Mouse (Mus musculus) T-helper 2 cell (primary cell): ENCODE measurements around the gene Wdr20.
"Not testable (repeated sequence)": the region's sequence is repeated elsewhere in the genome, so short reads cannot be mapped to it uniquely, and the experiment has no call there.

Source experiments
- in situ Hi-C: fragments of 300-600 bp; cut with MboI, MseI; formaldehyde crosslinking; loops from one replicate; pipeline ENCODE4 v1.15.1; 2025; ENCODE audit warnings: high pct_unique_total_duplicates

Gene Wdr20

DNA sequence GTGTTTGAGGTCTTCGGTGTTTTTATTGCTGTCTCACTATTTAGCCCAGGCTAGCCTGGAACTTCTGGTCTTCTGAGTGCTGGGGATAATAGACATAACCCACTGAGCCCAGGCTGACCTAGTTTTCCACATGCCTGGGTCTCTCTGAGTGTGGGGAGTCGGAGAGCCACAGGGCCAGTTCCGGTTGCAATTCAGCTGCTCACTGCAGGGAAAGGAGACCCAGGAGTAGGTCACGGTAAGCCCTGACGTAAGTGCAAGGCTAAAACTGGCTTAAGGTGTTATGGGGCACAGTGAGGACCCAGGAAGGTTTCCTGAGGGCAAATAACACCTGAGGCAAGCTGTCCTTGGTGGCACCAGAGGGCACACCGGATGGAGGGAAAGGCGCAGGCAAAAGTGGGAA is 30.3 kb upstream of the Wdr20 start:
- in situ Hi-C loops = loop anchor here (10.0 kb wide), 1 partner anchor 127 kb away; no protein-coding TSS in a partner anchor

DNA sequence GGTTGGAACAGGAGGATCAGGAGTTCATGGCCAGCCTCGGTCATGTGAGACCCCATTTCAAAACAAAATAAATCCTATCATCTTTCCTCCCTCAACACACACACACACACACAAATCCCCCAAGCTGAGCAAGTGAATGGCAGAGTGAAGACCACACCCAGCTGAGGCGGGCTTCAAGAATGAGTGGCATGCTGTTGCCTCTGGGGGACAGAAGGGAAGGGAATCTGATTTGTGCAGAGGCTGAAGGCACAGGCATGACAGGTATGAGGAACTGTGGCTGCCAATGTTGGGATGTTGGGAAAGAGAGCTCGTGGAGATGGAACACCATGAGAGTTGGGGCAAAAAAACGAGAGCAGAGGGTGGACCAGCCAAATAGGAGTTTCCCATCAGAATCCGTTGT is 26.5 kb upstream of the Wdr20 start:
- in situ Hi-C loops = no loop called here

DNA sequence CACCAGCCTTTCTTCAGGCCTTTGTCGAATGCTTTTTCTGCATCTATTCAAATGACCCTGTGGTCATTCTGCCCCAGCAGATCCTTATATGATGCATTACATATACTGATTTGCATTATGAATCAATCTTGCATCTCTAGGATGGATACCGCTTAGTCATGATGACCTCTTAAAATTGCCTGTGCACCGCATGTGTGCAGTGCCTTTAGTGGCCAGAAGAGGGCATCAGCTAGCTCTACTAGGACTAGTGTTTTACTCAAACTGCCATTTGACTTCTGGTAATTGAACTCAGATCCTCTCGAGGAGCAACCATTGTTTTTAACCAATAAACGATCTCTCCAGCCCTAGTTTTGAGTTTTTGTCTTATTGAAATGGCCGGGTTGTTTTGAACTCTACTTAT is 24.0 kb upstream of the Wdr20 start:
- in situ Hi-C loops = no loop called here

DNA sequence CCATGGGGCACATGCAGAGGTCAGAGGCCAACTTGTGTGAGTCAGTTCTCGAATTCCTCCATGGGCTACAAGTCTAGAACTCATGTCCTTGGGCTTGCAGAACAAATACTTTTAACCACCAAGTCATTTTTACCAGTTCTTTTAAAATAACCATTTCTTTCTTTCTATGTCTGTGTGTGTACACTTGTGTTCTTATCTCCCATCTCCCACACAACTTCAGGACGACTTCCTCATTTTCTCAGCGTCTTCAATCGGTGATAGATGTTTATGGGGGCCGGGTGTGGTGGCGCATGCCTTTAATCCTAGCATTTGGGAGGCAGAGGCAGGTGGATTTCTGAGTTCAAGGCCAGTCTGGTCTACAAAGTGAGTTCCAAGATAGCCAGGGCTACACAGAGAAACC is 23.5 kb upstream of the Wdr20 start:
- in situ Hi-C loops = no loop called here

DNA sequence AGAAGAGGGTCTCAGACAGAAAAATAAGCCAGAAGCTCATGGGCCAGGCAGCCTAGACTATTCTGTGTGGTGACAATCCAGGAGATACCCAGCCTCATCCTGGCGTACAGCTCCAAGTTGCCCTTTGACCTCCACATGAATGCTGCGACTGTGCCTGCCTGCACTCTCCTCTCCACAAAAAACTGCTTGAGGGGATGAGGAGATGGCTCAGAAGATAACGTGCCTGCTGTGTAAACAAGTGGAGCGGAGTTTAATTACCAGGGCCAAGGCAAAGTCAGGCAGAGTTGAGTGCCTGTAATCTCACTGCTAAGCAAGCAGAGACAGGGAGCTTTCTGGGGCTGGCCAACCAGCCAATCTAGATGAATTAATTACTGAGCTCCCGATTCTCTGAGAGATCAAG is 21.7 kb upstream of the Wdr20 start:
- in situ Hi-C loops = no loop called here

DNA sequence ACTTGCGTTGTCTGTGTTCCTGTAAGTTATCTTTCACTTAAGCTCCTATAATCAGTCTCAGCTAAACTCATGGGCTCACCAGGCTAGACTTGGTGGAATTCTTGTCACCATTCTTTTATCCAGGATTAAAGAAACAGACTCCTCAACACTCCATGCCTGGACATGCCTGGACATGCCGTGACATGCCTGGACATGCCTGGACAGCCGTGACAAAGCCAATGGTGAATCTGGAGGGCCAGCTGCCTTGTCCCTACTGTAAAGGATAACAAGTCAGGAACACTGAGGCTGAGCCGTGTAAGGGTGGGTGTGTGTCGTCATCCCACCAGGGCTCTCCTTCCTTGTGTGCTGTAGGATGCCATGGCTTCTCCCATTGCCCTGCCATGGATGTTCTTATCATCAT is 12.7 kb upstream of the Wdr20 start:
- in situ Hi-C loops = no loop called here

DNA sequence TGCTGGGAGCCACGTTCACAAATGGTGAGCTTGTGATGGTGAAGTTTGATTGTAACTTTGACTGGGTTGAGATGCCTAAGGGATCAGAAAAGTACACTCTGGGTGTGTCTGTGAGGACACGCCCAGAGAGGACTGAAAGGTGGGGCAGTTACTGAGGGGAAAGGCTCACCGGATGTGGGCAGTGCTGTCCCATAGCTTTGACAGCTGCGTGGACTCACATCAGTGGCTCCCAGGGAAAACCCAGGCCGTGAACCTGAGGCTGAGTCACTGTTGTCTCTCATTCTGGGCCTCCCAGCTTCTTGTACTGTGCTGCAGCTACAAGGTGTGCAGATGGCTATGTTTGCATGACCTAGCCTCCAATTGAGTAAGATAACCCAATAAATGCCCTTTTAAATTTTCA is 12.3 kb upstream of the Wdr20 start:
- in situ Hi-C loops = no loop called here

DNA sequence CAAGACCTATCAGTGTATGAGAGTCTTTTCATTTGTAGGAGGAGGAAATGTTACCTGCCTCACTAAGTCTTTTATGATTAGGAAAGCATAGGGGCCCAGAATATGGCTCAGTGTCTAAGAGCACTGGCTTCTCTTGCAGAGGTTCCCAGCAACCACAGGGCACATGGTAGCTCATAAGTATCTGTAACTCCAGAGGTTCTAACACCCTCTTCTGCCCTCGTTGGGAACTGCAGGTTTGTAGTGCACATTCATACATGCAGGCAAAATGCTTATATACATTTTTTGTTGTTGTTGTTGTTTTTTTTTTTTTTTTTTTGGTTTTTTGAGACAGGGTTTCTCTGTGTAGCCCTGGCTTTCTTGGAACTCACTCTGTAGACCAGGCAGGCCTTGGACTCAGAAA is 11.3 kb upstream of the Wdr20 start:
- in situ Hi-C loops = no loop called here

DNA sequence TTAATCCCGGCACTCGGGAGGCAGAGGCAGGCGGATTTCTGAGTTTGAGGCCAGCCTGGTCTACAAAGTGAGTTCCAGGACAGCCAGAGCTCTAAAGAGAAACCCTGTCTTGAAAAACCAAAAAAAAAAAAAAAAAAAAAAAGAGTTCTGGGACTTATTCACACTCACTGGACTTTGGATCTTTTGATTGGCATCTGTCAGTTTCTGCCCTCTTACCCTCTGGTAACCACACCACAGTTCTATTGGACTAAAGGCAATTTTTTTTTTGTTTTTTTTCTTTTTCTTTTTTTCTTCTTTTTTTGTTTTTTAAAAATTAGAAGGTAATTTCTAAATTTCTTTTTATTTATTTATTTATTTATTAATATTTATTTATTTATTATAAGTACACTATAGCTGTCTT is 4.5 kb upstream of the Wdr20 start:
- in situ Hi-C loops = not testable (repeated sequence)

DNA sequence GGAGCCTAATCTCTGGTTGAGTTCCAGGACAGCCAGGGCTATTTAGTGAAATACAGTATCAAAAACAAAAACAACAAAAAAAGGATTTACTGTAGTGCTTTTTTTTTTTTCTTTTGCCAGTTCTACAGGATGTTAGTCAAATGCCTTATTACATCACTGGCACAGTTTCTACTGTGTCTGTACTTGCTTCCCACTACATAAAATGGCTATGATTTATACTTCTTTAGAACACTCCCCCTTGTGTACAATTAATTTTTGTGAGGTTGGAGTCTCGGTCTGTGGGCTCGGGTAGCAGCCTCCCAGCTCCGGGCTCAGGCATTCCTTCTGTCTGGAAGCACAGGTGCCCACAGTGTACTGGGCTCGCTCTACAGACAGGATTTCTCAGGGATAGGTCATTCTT is 1.1 kb upstream of the Wdr20 start:
- in situ Hi-C loops = no loop called here

DNA sequence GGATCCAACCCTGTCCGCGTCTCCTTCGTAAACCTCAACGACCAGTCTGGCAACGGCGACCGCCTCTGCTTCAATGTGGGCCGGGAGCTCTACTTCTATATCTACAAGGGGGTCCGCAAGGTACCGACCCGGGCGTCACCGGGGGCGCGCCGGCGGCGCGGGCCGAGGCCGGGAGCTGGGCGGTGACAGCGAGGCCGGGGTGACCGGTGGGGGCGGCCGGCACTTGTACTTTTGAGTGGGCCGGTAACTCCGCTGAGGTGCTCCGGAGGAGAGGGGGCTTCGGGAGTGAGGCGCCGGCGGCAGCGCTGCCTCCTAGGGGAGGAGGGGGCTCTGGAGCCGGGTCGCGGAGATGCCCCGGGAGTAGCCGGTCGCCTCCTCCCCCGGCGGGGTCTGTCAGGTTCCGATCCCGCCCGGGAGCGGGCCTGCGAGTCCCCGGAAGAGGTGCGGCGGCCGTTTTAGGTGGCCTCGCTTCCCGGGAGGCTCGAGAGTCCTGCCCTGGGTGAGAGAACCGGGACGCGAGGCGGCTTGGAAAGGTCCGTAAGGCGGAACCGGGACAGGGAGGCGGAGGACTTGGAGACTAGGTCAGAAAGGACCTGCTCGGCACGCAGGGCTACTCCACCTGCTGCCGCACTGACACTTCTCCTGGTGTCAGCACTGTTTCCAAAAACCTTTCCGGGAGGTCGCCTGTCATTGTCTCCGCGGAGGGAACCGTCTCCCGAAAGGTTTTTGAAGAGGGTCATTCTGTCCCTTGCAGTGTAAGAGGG is 596 bp downstream of the Wdr20 start:
- in situ Hi-C loops = no loop called here

DNA sequence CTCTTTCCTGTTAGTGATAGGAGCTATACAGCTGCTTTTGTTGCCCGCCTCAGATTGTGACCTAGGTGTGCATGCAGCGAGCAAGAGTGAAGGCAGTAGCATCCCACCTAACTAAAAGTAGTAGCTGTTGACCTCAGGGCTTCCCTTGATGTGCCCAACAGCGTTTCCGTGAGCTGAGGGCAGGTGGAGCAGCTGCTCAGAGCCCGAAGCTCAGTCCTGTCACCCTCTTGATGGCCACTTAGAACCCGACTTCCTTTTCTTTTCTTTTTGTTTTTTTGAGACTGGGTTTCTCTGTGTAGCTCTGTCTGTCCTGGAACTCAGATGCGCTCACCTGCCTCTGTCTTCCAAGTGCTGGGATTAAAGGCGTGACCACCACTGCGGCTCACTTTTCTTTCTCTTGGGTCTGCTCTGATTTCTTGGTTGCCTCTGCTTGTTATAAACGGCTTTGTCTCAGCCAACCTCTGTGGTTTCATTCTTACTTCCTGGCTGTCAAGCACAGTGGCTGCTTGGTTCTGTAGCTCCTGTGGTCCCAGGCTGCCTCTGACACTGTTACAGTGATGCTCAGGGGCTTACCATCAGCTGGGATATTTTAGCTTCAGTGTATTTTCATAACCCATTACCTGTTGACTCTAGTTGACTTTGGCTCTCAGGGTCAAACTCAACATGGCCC is 13.2 kb downstream of the Wdr20 start:
- in situ Hi-C loops = no loop called here

DNA sequence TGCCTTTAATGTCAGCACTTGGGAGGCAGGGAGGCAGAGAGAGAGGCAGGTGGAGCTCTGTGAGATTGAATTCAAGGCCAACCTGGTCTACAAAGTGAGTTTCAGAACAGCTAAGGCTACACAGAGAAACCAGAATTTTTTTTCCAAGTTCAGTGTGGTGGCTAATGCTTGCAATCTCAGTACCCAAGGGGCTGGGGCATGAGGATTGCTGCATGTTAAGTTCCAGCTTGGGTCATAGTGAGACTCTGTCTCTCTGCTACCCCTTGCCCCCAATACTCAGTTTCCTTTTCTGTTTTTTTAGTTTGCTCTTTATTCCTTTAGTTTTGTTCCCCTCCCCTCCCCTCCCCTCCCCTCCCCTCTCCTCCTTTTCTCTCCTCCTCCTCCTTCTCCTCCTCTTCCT is 15.0 kb downstream of the Wdr20 start:
- in situ Hi-C loops = no loop called here

DNA sequence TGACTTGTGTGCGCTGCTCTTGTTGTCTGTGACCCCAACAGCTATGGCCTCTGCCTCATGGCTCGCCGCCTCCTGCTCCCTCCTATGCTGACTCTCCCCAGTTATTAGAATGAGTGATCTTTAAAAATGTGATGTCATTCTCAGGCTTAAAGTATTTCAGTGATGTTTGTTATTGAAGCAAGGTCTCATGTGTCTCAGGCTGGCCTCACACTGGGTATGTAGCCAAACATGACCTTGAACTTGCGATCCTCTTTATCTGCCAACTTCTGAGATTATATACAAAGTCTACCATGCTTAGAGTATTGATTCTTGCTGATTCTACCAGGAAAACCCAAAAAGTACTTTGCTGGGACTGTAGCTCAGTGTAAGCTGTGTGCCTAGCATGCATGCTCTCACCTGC is 16.2 kb downstream of the Wdr20 start:
- in situ Hi-C loops = no loop called here

DNA sequence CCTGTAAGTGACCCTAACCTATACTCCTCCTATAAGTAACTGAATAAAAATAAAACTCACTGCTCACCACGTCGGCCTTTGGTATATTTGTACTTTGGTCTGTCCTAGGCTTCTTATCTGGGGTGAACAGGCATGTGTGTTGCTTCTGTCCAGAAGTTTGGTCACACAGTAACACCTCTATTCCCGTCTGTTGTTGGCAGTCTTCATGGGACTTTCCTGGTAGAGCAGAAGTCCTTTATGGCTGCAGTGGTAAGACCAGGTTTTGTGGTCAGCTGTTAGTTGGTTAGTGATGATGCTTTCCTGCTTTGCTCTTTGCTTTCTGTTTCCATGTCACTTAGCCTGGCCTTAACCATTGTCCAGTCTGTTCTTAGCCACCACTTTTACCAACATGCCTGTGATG is 19.4 kb downstream of the Wdr20 start:
- in situ Hi-C loops = loop anchor here (5.0 kb wide), 1 partner anchor 145 kb away; no protein-coding TSS in a partner anchor

DNA sequence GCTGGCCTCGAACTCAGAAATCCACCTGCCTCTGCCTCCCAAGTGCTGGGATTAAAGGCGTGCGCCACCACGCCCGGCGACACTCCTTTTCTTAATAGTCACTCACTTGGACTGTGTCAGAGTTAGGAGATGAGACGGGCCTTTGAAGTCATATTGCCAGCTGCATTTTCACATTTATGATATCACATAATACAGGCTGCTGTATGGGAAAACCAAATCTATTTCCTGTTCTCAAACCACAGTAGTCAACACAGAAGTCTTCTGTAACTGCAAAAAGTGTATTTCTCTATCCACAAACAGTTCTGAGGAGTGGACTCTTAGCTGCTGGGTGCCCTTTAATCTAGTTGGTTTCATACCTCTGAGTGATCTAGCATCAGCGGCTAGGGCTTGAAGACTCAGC is 21.2 kb downstream of the Wdr20 start:
- in situ Hi-C loops = loop anchor here (5.0 kb wide), 1 partner anchor 143 kb away; no protein-coding TSS in a partner anchor

DNA sequence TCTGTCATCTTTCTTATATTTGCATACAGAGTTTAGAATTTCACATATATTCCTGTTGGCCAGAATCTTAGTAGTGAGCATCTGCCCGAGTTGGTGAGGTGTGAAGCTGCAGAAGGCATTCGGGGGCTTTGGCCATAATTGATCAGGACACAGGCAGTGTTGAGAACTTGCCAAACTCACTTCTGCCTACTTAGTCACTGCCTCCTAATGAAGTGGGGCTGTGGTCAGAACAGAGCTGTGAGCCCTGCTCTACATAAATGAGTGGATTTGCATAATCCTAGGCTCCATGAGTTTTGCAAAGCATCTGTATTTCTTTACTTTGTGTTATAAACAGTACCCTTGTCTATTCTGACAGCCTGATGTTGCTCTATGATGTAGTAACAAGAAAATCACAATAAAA is 24.6 kb downstream of the Wdr20 start:
- in situ Hi-C loops = no loop called here

DNA sequence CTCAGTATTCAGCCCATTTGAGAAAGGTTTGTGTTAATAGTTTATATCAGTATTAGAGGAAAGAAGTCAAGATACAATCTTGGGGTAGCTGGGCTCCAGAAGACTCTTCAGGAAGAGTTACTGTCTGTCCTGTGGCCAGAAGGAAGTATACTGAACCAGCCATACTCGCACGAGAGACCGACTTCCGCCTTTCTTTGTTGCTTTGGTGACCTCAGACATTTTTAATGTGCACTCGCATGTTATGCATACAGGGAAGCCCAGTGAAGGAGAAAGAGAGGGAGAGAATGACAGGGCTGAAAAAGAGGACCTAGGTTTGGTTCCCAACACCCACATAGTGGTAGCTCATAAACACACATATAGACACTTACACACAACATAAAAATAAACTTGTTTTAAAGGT is 26.8 kb downstream of the Wdr20 start:
- in situ Hi-C loops = no loop called here

DNA sequence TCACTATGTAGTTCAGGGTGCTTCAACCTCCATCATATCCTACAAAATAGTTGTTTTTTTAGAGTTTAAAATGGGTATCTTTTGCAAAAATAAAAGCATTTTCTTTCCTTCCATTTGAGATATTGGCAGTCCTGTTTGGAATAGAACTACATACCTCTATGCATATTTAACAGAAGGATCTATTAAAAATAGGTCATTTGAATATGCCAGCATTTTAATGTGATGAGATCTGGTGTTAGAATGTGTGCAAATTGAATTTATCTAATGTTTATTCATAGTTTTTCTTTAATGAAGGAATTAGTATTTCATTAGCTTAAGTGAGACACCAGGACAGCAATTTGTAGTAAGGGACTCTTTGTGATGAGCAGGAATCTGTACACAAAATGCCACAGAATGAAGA is 30.8 kb downstream of the Wdr20 start:
- in situ Hi-C loops = no loop called here

DNA sequence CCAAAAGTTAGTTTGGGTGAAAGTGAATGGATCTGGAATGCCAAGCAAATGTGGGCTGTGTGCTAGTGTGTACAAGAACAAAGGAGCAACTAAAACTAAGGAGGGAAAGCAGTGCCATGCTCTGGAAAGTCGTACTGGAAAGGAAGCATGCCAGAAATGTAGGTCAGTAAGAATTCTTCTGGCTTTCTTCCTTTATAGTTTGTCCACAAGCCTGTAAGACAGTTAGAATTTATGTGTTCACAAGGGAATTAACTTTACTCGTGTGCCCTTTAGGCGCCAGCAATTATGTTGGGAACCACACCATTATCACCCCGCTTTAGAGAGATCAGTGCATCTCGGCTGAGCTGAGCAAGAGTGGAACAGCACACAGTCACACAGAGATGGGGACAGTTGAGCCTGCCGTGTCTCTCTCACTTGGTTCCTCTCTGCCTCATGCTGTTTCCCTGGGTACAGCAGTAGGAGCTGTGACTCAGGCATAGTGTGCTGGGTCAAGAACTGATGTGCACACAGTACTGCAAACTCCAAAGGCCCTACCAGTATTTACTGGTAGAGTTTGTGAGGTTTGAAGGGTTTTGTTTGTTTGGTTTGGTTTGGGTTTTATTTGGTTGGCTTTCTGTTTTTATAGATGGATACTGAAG is 32.0 kb downstream of the Wdr20 start:
- in situ Hi-C loops = no loop called here

DNA sequence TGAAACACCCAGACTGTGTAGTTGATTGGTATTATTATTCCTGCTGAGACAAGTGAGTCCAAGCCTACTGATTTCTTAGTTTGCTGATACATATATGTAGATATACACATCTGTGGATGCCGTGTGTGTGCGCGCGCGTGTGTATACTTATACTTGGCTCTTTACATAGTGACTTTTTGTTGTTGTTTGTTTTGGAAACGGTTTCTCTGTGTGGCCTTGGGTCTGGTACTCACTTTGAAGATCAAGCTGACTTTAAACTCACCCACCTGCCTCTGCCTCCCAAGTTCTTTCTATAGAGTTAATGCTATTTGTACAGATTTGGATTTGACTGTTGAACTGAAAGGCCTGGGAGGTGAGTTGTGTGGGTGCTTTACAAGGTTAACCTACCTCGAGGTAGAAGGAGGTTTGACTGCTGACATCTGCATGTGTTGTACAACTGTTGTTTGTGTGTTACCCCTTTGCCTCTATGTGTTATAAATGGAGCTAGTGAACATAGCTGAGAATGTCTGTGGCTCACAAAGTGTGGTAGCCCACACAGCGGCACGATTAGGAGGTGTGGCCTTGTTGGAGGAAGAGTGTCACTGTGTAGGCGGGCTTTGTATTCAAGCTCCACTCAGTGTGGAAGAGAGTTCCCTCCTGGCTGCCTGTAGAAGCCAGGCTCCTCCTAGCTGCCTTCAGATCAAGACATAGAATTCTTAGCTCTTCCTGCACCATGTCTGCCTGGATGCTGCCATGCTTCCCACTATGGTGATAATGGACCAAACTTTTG is 32.9 kb downstream of the Wdr20 start:
- in situ Hi-C loops = no loop called here

DNA sequence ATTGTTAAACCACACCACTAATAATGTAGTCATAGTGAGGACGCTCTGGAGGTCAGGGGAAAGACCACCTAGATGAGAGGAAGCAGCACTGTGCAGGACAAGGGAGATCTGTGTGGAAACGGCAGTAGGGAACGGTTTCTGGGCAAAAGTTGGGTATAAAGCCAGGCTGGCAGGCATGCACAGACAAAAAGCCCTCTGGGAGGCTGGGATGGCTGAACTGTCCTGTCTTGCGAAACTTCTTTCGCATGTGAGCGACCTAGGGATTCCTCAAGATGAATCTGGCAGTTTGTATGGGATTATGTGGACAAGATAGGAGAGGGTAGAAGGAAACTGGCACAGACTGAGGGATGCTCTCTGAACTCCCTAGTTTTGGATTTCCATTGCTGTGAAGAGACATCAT is 34.2 kb downstream of the Wdr20 start:
- in situ Hi-C loops = no loop called here
